Mouse (Mus musculus): ENCODE measurements at regions not wholly inside any gene's neighbourhood (a gene's known extent, or its start where the extent isn't known, plus 50 kb on each side); places are given as distances from the start of the nearest gene placed in this dataset.

DNA sequence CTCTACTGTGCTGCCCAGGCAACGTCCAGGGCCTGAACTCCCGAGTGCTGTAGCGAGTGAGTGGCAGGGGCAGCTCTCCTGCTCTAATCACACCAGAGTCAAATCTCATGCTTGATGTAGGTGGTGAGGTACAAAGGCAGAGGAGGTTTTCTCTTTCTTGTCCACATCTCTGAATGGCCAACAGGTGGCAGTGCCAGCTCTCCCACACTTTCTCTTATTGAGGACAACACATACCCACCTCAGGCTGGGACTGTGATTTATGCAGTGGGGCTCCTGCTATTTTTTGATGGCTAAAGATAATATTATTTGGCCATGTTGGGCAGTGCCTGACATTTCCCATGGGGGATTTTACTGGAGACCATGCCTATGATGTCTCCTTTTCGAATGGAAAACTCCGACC lies 87.3 kb upstream of the Pwp1 start:
- TF ChIP-seq POLR2A (IDR thresholded peaks at IDR 0.05; ENCODE audit: control insufficient read depth, extremely low read depth, insufficient read depth, low read length, poor library complexity) = no peak
- no peak for TF ChIP-seq CTCF (IDR thresholded peaks at IDR 0.05; ENCODE audit: borderline replicate concordance, control insufficient read depth, extremely low read depth, insufficient read depth, low read length, poor library complexity)

Measured in thymus, adult 2 months (tissue).